Mouse (Mus musculus) bone marrow, adult 2 months (tissue): ENCODE measurements at regions not wholly inside any gene's neighbourhood (a gene's known extent, or its start where the extent isn't known, plus 50 kb on each side); places are given as distances from the start of the nearest gene placed in this dataset.

Experiments
- H3K27ac ChIP-seq: fragments of 200-500 bp; 2 replicates; pipeline ENCODE4 v1.5.1; 2012; ENCODE audit warnings: low read depth, mild to moderate bottlenecking, control low read depth, inconsistent platforms, low read length; ENCODE audit not compliant: control insufficient read depth, poor library complexity, insufficient read depth
- H3K4me1 ChIP-seq: fragments of 200-500 bp; 2 replicates; pipeline ENCODE4 v1.6.1; 2011; ENCODE audit warnings: low read length; ENCODE audit not compliant: control insufficient read depth, insufficient read depth
- H3K4me3 ChIP-seq: fragments of 200-500 bp; replicated peaks from 2 replicates; pipeline ENCODE3; 2011; ENCODE audit warnings: mild to moderate bottlenecking, low read depth, low read length, control low read depth; ENCODE audit not compliant: control insufficient read depth
- CTCF ChIP-seq: fragments of 200-500 bp; IDR thresholded peaks from 2 replicates; pipeline ENCODE4 v1.5.1; 2011; ENCODE audit warnings: low read length, control low read depth; ENCODE audit not compliant: control insufficient read depth, insufficient read depth
- POLR2A ChIP-seq: fragments of 200-500 bp; IDR thresholded peaks from 2 replicates; pipeline ENCODE4 v1.6.1; 2011; ENCODE audit warnings: low read depth, mild to moderate bottlenecking, control low read depth, low read length, borderline replicate concordance; ENCODE audit not compliant: control insufficient read depth
- WGBS: fragments of 180-500 bp; shearing (Covaris S2); methylation state at CpG from one replicate; pipeline ENCODE4 v1.1.7; 2018; 5-methylcytosine and 5-hydroxymethylcytosine counted together

DNA sequence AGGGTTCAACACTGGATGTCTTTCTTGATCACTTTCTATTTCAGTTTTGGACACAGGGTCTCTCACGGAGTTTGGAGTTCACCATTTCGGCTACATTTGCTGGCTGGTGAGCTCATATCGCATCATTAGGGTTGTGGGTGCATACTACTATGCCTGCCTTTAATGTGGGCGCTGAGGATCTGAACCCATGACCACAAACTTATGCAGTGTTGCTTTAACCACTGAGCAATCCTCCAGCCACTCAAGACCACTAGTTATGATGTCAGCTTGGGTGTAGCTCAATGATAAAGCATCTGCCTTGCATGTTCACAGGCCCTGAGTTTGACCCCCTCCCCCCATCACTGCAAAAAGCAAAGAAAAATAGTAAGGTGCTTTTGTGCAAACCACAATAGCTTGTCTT lies 178.8 kb upstream of the Ado start:
- 79% methylated on average over 4 of the region's 4 CpGs for WGBS
- TF ChIP-seq CTCF (no peak), POLR2A (no peak)
- no peak overlapping the region for H3K27ac ChIP-seq
- no peak overlapping the region for H3K4me3 ChIP-seq
- no peaks in the 10 kb centered on the region for H3K4me1 ChIP-seq

DNA sequence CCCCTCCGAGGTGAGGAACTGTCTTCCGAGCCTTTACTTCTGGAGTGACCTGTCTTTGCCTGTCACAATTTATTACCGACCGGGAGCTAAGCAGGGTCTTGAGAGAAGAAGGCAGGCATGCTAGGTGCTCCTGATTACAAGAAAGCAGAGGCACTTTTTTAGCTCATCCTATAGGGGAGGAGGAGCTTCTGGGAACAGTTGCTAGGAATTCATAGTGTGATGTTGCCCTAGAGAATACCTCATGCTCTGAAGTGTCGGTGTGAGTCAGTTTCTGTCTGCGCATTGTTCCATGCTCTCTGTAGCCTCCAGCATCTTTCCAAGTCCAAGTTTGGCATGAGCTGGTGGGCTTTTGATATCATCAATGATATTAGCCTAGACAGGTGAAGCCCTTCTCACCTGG lies 178.0 kb upstream of the Ado start:
- WGBS = 89% methylated on average over 6 of the region's 6 CpGs
- TF ChIP-seq POLR2A (no peak), CTCF (no peak)
- Histone ChIP-seq H3K4me1 (no peaks in the 10 kb centered on the region), H3K4me3 (no peak overlapping the region), H3K27ac (no peak overlapping the region)

DNA sequence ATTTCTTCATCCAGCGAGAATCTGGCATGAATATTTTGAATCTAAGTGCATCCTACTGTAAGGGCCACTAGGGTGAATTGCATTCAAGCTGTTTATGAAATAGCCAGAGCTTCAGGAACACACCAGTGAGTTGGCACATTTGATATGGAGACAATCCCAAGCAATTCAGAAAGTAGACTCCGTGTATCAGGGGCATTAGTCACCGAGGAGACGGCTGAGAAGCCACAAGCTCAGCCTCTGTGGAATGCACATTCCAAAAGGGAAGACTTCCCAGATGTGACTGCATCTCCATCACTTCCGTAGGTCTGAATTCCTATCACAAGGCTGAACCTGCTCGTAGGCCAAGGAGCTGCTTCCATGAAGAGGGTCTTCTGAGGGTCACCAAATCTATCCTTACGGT lies 177.6 kb upstream of the Ado start:
- no peak overlapping the region for H3K27ac ChIP-seq
- no peaks in the 10 kb centered on the region for H3K4me1 ChIP-seq
- WGBS = 76% methylated on average over 7 of the region's 7 CpGs
- H3K4me3 ChIP-seq = no peak overlapping the region
- TF ChIP-seq POLR2A (no peak), CTCF (no peak)

GRCm38 (mm10) chr10:67721787-67722186 lies 173.0 kb upstream of the Ado start:
- peak; percentile 56 for TF ChIP-seq CTCF
- no peak for TF ChIP-seq POLR2A
- no peak overlapping the region for H3K4me3 ChIP-seq
- no peak overlapping the region for H3K27ac ChIP-seq
- 67% methylated on average over 5 of the region's 5 CpGs for WGBS
- peaks cover 2% of the 10 kb centered on the region; the same call in 1 of the 2 replicates for H3K4me1 ChIP-seq

- WGBS = 90% methylated on average over 7 of the region's 7 CpGs
- peaks cover 7% of the 10 kb centered on the region for H3K4me1 ChIP-seq
- H3K27ac ChIP-seq = no peak overlapping the region
- TF ChIP-seq CTCF = no peak
- no peak for TF ChIP-seq POLR2A
- no peak overlapping the region for H3K4me3 ChIP-seq
Observed at GRCm38 (mm10) chr10:67717506-67717905, 168.8 kb upstream of the Ado start.

GRCm38 (mm10) chr10:67715046-67715445 lies 166.3 kb upstream of the Ado start:
- Histone ChIP-seq H3K4me1 (peaks cover 7% of the 10 kb centered on the region), H3K4me3 (no peak overlapping the region), H3K27ac (peak overlapping the region; percentile 58)
- TF ChIP-seq CTCF = no peak
- TF ChIP-seq POLR2A = no peak
- whole genome bisulfite sequencing = 44% methylated on average over 4 of the region's 4 CpGs

- H3K4me1 ChIP-seq = peaks cover 7% of the 10 kb centered on the region
- no peak overlapping the region for H3K4me3 ChIP-seq
- TF ChIP-seq POLR2A (no peak), CTCF (no peak)
- H3K27ac ChIP-seq = peak overlapping the region; percentile 86
- WGBS = 19% methylated on average over 10 of the region's 10 CpGs
Observed at GRCm38 (mm10) chr10:67713098-67713497, 164.3 kb upstream of the Ado start.

DNA sequence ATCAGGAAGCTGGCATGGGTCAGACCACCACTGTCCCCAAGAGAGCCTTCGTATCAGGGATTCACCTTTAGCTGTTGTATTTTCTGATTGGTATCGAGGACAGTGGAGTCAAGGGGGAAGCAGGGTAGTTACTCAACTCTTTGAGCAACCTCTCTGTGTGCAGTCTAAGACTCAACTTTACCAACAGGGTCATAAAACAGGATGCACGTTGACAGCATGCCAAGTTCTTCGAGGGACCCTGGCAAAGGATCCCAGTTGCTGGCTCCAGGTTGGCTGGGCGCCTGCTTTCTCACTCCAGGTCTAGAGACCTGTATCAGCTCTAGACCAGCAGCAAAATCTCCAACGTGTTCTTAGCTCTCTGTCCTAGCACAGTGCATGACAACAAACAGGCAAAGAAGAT lies 163.9 kb upstream of the Ado start:
- Histone ChIP-seq H3K27ac (peak overlapping the region; percentile 86), H3K4me3 (no peak overlapping the region), H3K4me1 (peaks cover 7% of the 10 kb centered on the region)
- no peak for TF ChIP-seq POLR2A
- TF ChIP-seq CTCF = no peak
- WGBS = 16% methylated on average over 6 of the region's 6 CpGs

- Histone ChIP-seq H3K4me3 (no peak overlapping the region), H3K27ac (no peak overlapping the region), H3K4me1 (peaks cover 6% of the 10 kb centered on the region)
- TF ChIP-seq CTCF (no peak), POLR2A (no peak)
- WGBS = 85% methylated on average over 3 of the region's 3 CpGs
Observed at GRCm38 (mm10) chr10:67711961-67712360, 163.2 kb upstream of the Ado start.
